Mouse (Mus musculus) lung, postnatal 0 days (tissue): Measurements from ENCODE around the gene Stmn3. TPM values are rescaled to one million over a fixed set of nuclear protein-coding genes. Genes with fewer than 3 reads are reported as not detected.

Experiments
- ATAC-seq: fragments of 200-750 bp; cut with Nextera tagmentation; 2 replicates; pipeline ENCODE4 v1.8.0; 2017; ENCODE audit warnings: moderate library complexity
- DNase-seq: peaks from one replicate; pipeline ENCODE4 v3.0.0-alpha.2; 2016; ENCODE audit warnings: low spot score
- H3K27ac ChIP-seq: fragments of 300-500 bp; sonication (generic); 2 replicates; pipeline ENCODE4 v1.5.1; 2014; ENCODE audit warnings: antibody characterized with exemption, mild to moderate bottlenecking, low read length, mixed read lengths
- H3K27me3 ChIP-seq: fragments of 300-500 bp; sonication (generic); replicated peaks from 2 replicates; pipeline ENCODE4 v1.6.1; 2014; ENCODE audit warnings: low read length, mixed read lengths; ENCODE audit not compliant: insufficient read depth
- H3K36me3 ChIP-seq: fragments of 300-500 bp; sonication (generic); 2 replicates; pipeline ENCODE4 v1.6.1; 2014; ENCODE audit warnings: low read length, mixed read lengths; ENCODE audit not compliant: insufficient read depth
- H3K4me1 ChIP-seq: fragments of 300-500 bp; sonication (generic); 2 replicates; pipeline ENCODE4 v1.6.1; 2014; ENCODE audit warnings: antibody characterized with exemption, low read depth, low read length, mixed read lengths; ENCODE audit not compliant: insufficient read depth
- H3K4me2 ChIP-seq: fragments of 300-500 bp; sonication (generic); replicated peaks from 2 replicates; pipeline ENCODE4 v1.6.1; 2014; ENCODE audit warnings: low read depth, mild to moderate bottlenecking, low read length, moderate library complexity, mixed read lengths
- H3K4me3 ChIP-seq: fragments of 300-500 bp; sonication (generic); 2 replicates; pipeline ENCODE4 v1.5.1; 2014; ENCODE audit warnings: low read depth, low read length
- H3K9ac ChIP-seq: fragments of 300-500 bp; sonication (generic); replicated peaks from 2 replicates; pipeline ENCODE4 v1.6.1; 2014; ENCODE audit warnings: low read depth, mild to moderate bottlenecking
- H3K9me3 ChIP-seq: fragments of 300-500 bp; sonication (generic); 2 replicates; pipeline ENCODE4 v1.6.1; 2016; ENCODE audit warnings: low read length, mixed read lengths
- CTCF ChIP-seq: IDR thresholded peaks from 2 replicates; pipeline ENCODE4 v1.5.1; 2016; ENCODE audit warnings: antibody characterized with exemption, mild to moderate bottlenecking
- EP300 ChIP-seq: IDR thresholded peaks from 2 replicates; pipeline ENCODE4 v1.6.1; 2016; ENCODE audit warnings: antibody characterized with exemption, mild to moderate bottlenecking, control low read depth
- WGBS: fragments of 180-500 bp; shearing (Covaris S2); extraction: QIAGEN DNeasy Blood & Tissue Kit; methylation state at CpG from one replicate; pipeline ENCODE4 v1.1.7; 2014; 5-methylcytosine and 5-hydroxymethylcytosine counted together
- polyA plus RNA-seq: library from polyadenylated mRNA; unstranded; fragments of >200 nt; fragmentation: Nextera tagmentation; extraction: Ambion mirVana; gene quantifications from 2 replicates; pipeline ENCODE4 v1.2.1, GENCODE M21; 2015

Stmn3 gene
- polyA plus RNA-seq, 1 experiment from 2014 or later: 0.95 TPM

DNA sequence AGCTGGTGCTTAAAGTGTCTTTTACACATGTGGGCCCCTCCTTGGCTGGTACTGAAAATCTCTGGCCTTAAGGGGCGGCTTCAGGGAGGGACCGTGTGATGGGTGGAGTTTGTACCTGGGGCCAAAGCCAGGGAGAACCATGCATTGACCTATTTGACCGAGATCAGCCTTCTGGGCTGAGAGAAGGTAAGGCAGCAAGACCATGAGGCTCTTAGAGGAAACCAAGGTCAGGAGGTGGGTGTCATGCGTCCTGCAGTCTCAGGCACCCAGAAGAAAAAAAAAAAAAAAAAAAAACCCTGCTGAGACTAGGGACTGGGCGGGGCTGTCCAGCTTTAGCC lies 1.3 kb downstream of the Stmn3 start:
- H3K27ac ChIP-seq: no peak overlapping the region
- peaks cover 19% of the 10 kb centered on the region for H3K27me3 ChIP-seq
- no peaks in the 10 kb centered on the region for H3K9me3 ChIP-seq
- TF ChIP-seq CTCF (no peak), EP300 (no peak)
- WGBS: 14% methylated on average over 5 of the region's 5 CpGs
- H3K4me2 ChIP-seq: no peak overlapping the region
- no peaks in the 10 kb centered on the region for H3K36me3 ChIP-seq
- DNase-seq (no peak), ATAC-seq (no peak)
- H3K9ac ChIP-seq: no peak overlapping the region
- H3K4me1 ChIP-seq: no peaks in the 10 kb centered on the region
- H3K4me3 ChIP-seq: no peak overlapping the region

DNA sequence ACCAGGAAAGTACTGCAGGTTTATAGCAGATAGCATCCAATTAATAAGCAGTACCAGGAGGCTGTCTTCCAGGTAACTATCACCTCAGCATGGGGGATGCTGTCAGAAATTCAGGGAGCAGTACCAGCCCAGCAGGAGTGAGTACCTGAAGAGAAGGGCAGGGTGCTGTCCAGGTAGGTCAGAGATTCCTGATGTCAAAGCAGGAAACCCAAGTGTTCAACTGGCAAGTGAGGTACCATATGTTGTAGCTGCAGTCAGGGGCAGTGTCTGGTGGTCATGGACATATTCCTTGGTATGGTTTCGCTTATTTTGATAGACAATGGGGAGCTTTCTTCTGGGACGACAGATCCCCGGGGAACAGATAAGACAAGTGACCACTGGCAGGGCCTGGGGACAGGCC lies 1.9 kb downstream of the Stmn3 start:
- no peak overlapping the region for H3K4me2 ChIP-seq
- H3K9me3 ChIP-seq: no peaks in the 10 kb centered on the region
- no peak overlapping the region for H3K9ac ChIP-seq
- peaks cover 19% of the 10 kb centered on the region for H3K27me3 ChIP-seq
- TF ChIP-seq EP300 (no peak), CTCF (no peak)
- DNase-seq (no peak), ATAC-seq (no peak)
- H3K36me3 ChIP-seq: no peaks in the 10 kb centered on the region
- no peaks in the 10 kb centered on the region for H3K4me1 ChIP-seq
- no peak overlapping the region for H3K27ac ChIP-seq
- H3K4me3 ChIP-seq: no peak overlapping the region
- WGBS: 69% methylated on average over 3 of the region's 3 CpGs

DNA sequence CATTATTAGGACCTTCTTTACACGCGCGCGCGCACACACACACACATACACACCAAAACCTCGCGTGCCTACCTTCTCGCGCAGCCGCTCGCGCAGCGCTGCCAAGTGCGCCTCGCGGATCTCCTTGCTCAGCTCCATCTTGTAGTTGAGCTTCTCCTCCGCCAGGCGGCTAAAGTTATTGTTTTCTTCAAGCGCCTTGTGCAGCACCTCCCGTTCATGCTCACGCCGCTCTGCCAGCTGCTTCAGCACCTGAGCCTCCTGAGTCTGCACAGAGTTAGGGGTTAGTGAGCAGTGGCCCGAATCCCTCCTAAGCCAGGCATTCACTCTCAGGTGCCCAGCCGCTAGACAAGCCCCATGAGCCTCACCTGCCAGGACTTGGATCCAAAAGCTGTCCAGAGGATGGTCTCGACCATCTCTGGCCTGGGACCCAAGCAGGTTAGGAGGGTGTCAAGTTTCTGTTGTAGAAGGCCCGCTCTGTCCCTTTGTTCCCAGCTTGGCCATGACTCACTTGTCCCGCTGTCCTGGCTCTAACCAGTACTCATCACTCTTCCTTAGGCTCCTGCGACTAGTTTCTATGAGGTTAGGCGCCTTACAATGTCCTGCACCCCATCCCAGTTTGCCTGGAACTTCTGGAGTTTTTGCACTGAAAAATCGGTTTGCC lies 7.0 kb downstream of the Stmn3 start:
- no peak overlapping the region for H3K4me3 ChIP-seq
- H3K36me3 ChIP-seq: no peaks in the 10 kb centered on the region
- no peaks in the 10 kb centered on the region for H3K9me3 ChIP-seq
- TF ChIP-seq CTCF (peak; percentile 74), EP300 (no peak)
- ATAC-seq (peak; percentile 44), DNase-seq (peak; percentile 62)
- no peaks in the 10 kb centered on the region for H3K4me1 ChIP-seq
- no peak overlapping the region for H3K9ac ChIP-seq
- no peak overlapping the region for H3K27ac ChIP-seq
- whole genome bisulfite sequencing: 11% methylated on average over 30 of the region's 30 CpGs
- no peak overlapping the region for H3K4me2 ChIP-seq
- 0 out of 2 replicates have a peak, but pooled peaks cover 1% of the 10 kb centered on the region for H3K27me3 ChIP-seq

DNA sequence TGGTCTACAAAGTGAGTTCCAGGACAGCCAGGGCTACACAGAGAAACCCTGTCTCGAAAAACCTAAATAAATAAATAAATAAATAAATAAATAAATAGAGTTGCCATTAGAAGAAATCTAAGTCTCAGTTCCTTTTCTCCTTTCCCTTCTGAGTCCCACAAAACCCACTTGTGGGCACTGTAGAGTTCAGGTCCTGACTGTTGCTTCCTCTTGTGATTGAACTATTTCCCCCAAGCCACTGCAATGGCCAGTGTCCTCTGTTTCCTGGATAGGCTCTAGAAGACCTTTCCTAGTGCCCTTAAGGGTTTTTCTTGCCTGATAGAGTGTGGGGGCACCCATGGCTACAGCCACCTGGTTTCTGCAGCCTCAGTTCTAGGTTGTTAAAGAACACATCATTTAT lies 9.4 kb downstream of the Stmn3 start:
- H3K9ac ChIP-seq: no peak overlapping the region
- H3K9me3 ChIP-seq: no peaks in the 10 kb centered on the region
- no peaks in the 10 kb centered on the region for H3K4me1 ChIP-seq
- H3K4me2 ChIP-seq: no peak overlapping the region
- WGBS: 74% methylated on average over 1 of the region's 1 CpGs
- no peak for ATAC-seq
- H3K27ac ChIP-seq: no peak overlapping the region
- H3K4me3 ChIP-seq: no peak overlapping the region
- DNase-seq: no peak
- TF ChIP-seq CTCF (no peak), EP300 (no peak)
- H3K36me3 ChIP-seq: no peaks in the 10 kb centered on the region; the same call in none of the 2 replicates
- no peaks in the 10 kb centered on the region for H3K27me3 ChIP-seq

DNA sequence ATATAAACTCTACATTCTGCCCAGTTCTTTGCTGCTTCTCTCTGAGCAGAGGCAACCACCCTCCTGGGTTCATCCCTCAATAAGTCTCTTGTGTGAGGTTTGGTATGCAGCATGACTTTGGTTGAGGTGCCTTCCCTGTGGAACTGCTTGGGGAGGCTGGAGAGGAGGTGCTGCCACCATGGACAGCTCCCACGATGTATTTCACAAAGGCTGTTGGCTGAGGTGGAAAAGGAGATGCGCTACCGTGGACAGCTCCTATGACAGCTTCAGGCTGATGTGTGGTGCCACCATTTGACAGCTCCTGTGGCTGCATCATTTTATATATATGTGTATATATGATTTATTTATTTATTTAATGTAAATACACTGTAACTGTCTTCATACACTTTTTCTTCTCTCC lies 12.3 kb downstream of the Stmn3 start:
- Histone ChIP-seq H3K4me3 (no peak overlapping the region), H3K4me1 (no peaks in the 10 kb centered on the region), H3K9me3 (no peaks in the 10 kb centered on the region), H3K36me3 (no peaks in the 10 kb centered on the region; the same call in none of the 2 replicates), H3K27ac (no peak overlapping the region), H3K9ac (no peak overlapping the region), H3K4me2 (no peak overlapping the region), H3K27me3 (no peaks in the 10 kb centered on the region)
- TF ChIP-seq EP300: no peak
- no peak for TF ChIP-seq CTCF
- DNase-seq: peak; percentile 6
- WGBS: 27% methylated on average over 3 of the region's 3 CpGs
- ATAC-seq: no peak

DNA sequence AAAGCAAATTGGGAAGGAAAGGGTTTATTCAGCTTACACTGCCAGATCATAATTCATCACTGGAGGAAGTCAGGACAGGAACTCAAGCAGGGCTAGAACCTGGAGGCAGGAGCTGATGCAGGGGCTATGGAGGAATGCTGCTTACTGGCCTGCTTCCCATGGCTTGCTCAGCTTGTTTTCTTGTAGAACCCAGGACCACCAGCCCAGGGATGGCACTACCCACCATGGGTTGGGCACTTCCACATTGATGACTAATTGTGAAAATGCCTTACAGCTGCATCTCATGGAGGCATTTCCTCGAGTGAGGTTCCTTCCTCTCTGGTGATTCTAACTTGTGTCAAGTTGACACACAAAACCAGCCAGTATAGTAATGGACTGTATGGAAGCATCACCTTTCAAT lies 23.4 kb downstream of the Stmn3 start:
- H3K27ac ChIP-seq: no peak overlapping the region
- H3K4me1 ChIP-seq: peaks cover 11% of the 10 kb centered on the region; the same call in 1 of the 2 replicates
- ATAC-seq (no peak), DNase-seq (no peak)
- no peak overlapping the region for H3K9ac ChIP-seq
- no peak overlapping the region for H3K4me3 ChIP-seq
- TF ChIP-seq EP300 (no peak), CTCF (no peak)
- no peaks in the 10 kb centered on the region for H3K27me3 ChIP-seq
- H3K9me3 ChIP-seq: no peaks in the 10 kb centered on the region
- 50% methylated on average over 1 of the region's 1 CpGs for WGBS
- H3K4me2 ChIP-seq: no peak overlapping the region
- H3K36me3 ChIP-seq: no peaks in the 10 kb centered on the region

DNA sequence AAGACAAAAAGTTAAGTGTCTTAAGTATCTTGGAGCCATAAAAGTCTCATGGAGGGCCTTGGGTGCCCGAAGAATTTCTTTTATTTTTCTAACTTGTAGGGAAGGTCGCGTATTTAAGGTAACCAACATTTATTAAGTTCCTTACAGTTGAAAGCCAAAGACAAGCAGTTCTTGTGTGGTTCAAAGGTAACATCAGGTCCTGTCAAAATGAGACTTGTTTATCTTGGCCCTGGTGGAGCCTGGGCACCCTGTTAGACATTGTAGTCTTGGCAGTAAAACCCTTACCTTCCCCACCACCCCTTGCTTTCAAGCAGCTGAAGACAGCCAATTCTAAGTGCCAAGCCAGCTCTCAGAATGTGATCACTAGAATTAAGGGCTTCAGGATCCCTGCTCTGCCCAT lies 25.6 kb downstream of the Stmn3 start:
- H3K9me3 ChIP-seq: no peaks in the 10 kb centered on the region

More for the DNA sequence above, 25.6 kb downstream of the Stmn3 start:
- Histone ChIP-seq H3K27me3 (no peaks in the 10 kb centered on the region), H3K36me3 (no peaks in the 10 kb centered on the region), H3K4me3 (peak overlapping the region; percentile 75; the same call in 1 of the 2 replicates), H3K4me1 (peaks cover 11% of the 10 kb centered on the region; the same call in 1 of the 2 replicates), H3K27ac (0 out of 2 replicates have a peak overlapping the region, but pooled peaks have one; percentile 14), H3K9ac (peak overlapping the region; percentile 75), H3K4me2 (peak overlapping the region; percentile 59)
- WGBS: 72% methylated on average over 3 of the region's 3 CpGs
- no peak for ATAC-seq
- TF ChIP-seq EP300 (no peak), CTCF (no peak)
- peak; percentile 9 for DNase-seq
